In genomic region chr15:88561058-88561730, GRCm38 (mm10) we compare ENCODE assay signal across 9 mouse cellular contexts. TPM values are rescaled to one million over a fixed set of nuclear protein-coding genes. Genes with fewer than 3 reads are reported as not detected.
DNase-seq lines count a peak whose midpoint lies in the region; ATAC-seq and TF ChIP-seq lines count a peak whose summit lies in the region.
"Had no signal": no experiment of that assay in that cellular context is flagged by ENCODE, and none has a peak within 500 bp of the region (broad histone marks: within the 10 kb centered on the region; RNA-seq: fewer than 3 reads in every experiment).

No protein-coding gene starts in this region.

- H3K36me3 ChIP-seq in lung, embryonic 14.5 days (ENCODE audit: insufficient read depth), result no peaks in the 10 kb centered on the region
- no peaks in the 10 kb centered on the region for H3K36me3 ChIP-seq in hindbrain, embryonic 14.5 days (replicated peaks; ENCODE audit: control insufficient read depth, insufficient read depth)
- H3K36me3 ChIP-seq: heart, embryonic 15.5 days had no signal

- no peak for ATAC-seq in lung, embryonic 14.5 days (ENCODE audit: insufficient read depth)
- ATAC-seq in hindbrain, embryonic 14.5 days (ENCODE audit: low FRiP score), result peak; percentile 48; the same call in 1 of the 2 replicates

- no peak overlapping the region for H3K4me3 ChIP-seq in lung, embryonic 14.5 days (ENCODE audit: low read depth, low read length)
- no peak overlapping the region; the same call in 1 of the 2 replicates for H3K4me3 ChIP-seq in hindbrain, embryonic 14.5 days (replicated peaks; ENCODE audit: low read length)
- H3K4me3 ChIP-seq: heart, embryonic 15.5 days had no signal

- no peak for TF ChIP-seq CTCF in lung, embryonic 14.5 days (IDR thresholded peaks at IDR 0.05; ENCODE audit: low read depth)

- no peaks in the 10 kb centered on the region for H3K9me3 ChIP-seq in lung, embryonic 14.5 days (ENCODE audit: low read depth, low read length)
- H3K9me3 ChIP-seq in hindbrain, embryonic 14.5 days (ENCODE audit: control insufficient read depth, low read length), result no peaks in the 10 kb centered on the region
- H3K9me3 ChIP-seq: heart, embryonic 15.5 days had no signal

- H3K9ac ChIP-seq in lung, embryonic 14.5 days, result no peak overlapping the region
- H3K9ac ChIP-seq in hindbrain, embryonic 14.5 days, result peak overlapping the region; percentile 31; the same call in 1 of the 2 replicates
- H3K9ac ChIP-seq: heart, embryonic 15.5 days had no signal

- no peak overlapping the region for H3K27ac ChIP-seq in lung, embryonic 14.5 days (ENCODE audit: low read depth)
- H3K27ac ChIP-seq in hindbrain, embryonic 14.5 days, result peak overlapping the region; percentile 39; the same call in 1 of the 2 replicates
- H3K27ac ChIP-seq: heart, embryonic 15.5 days had no signal

- WGBS in lung, embryonic 14.5 days, result 4% methylated on average over 22 of the region's 22 CpGs
- 4% methylated on average over 22 of the region's 22 CpGs for WGBS in hindbrain, embryonic 14.5 days

- no peaks in the 10 kb centered on the region for H3K27me3 ChIP-seq in lung, embryonic 14.5 days (ENCODE audit: insufficient read depth, low read length)
- H3K27me3 ChIP-seq in hindbrain, embryonic 14.5 days (ENCODE audit: control insufficient read depth, insufficient read depth, low read length), result no peaks in the 10 kb centered on the region

- H3K4me2 ChIP-seq in lung, embryonic 14.5 days, result no peak overlapping the region
- peak overlapping the region; percentile 47 for H3K4me2 ChIP-seq in hindbrain, embryonic 14.5 days (replicated peaks)
- H3K4me2 ChIP-seq: heart, embryonic 15.5 days had no signal

- H3K4me1 ChIP-seq in lung, embryonic 14.5 days (ENCODE audit: insufficient read depth), result no peaks in the 10 kb centered on the region
- H3K4me1 ChIP-seq in hindbrain, embryonic 14.5 days (replicated peaks; ENCODE audit: control insufficient read depth, insufficient read depth, low read length), result peaks cover 20% of the 10 kb centered on the region

- peak; percentile 4 for DNase-seq in lung, embryonic 14.5 days
- no peak for DNase-seq in lung, postnatal 36 days
- DNase-seq in embryo, embryonic 10.5 days (ENCODE audit: low spot score), result peak; percentile 72
- DNase-seq in hindbrain, embryonic 14.5 days (ENCODE audit: low spot score), result peak; percentile 73
- peak; percentile 52 for DNase-seq in testis, postnatal 10 days (ENCODE audit: low spot score)
- no peak for DNase-seq in gastrocnemius, postnatal 25 days
- no peak for DNase-seq in adrenal gland, adult (ENCODE audit: inconsistent age in 2 of 2, low spot score in 1 of 2)

RNA-seq across cellular contexts. Expression of gene Zdhhc25, which starts 38.9 kb away (rescaled TPM):
- polyA plus RNA-seq in lung, embryonic 14.5 days (2014; fragmentation: Nextera tagmentation; extraction: Ambion mirVana), result not detected in 2 replicates
- not detected in 2 replicates for polyA plus RNA-seq in hindbrain, embryonic 14.5 days (2014; fragmentation: Nextera tagmentation; extraction: Ambion mirVana)
- not detected for total RNA-seq in gastrocnemius, postnatal 25 days (2021)
- total RNA-seq: liver, adult 2 months had no signal
- polyA plus RNA-seq: heart, embryonic 15.5 days; liver, adult 2 months had no signal

Comparison
In these comparisons a context has a peak if more than half of its experiments do, and no peak if none do; other contexts are left out.
1. DNase-seq: peak in lung, embryonic 14.5 days (single experiment), embryo, embryonic 10.5 days (single experiment), hindbrain, embryonic 14.5 days (single experiment) and testis, postnatal 10 days (single experiment); none in lung, postnatal 36 days (single experiment), gastrocnemius, postnatal 25 days (single experiment) and adrenal gland, adult (0 of 2).